In genomic region chr4:132983664-132984512, GRCm38 (mm10) we compare ENCODE assay signal across 8 mouse cellular contexts. TPM values are rescaled to one million over a fixed set of nuclear protein-coding genes. Genes with fewer than 3 reads are reported as not detected.
DNase-seq lines count a peak whose midpoint lies in the region; ATAC-seq and TF ChIP-seq lines count a peak whose summit lies in the region.

No protein-coding gene starts in this region.

- no peaks in the 10 kb centered on the region for H3K27me3 ChIP-seq in liver, postnatal 0 days (ENCODE audit: insufficient read depth, low read length)
- peaks cover 12% of the 10 kb centered on the region; the same call in 1 of the 2 replicates for H3K27me3 ChIP-seq in liver, embryonic 12.5 days (replicated peaks)
- no peaks in the 10 kb centered on the region for H3K27me3 ChIP-seq in hindbrain, embryonic 11.5 days (ENCODE audit: control insufficient read depth, insufficient read depth, low read length)
- no peaks in the 10 kb centered on the region for H3K27me3 ChIP-seq in midbrain, embryonic 15.5 days (replicated peaks)

- no peak for TF ChIP-seq EP300 in liver, postnatal 0 days (IDR thresholded peaks at IDR 0.05; ENCODE audit: low read depth)

- TF ChIP-seq CTCF in liver, postnatal 0 days (IDR thresholded peaks at IDR 0.05; ENCODE audit: low read depth) = no peak

- H3K9ac ChIP-seq in liver, postnatal 0 days (replicated peaks) = no peak overlapping the region
- no peak overlapping the region for H3K9ac ChIP-seq in liver, embryonic 12.5 days
- 0 out of 2 replicates have a peak overlapping the region, but pooled peaks have one; percentile 5 for H3K9ac ChIP-seq in hindbrain, embryonic 11.5 days (ENCODE audit: low read depth, low read length)
- no peak overlapping the region for H3K9ac ChIP-seq in midbrain, embryonic 15.5 days

- no peaks in the 10 kb centered on the region for H3K9me3 ChIP-seq in liver, postnatal 0 days (ENCODE audit: low read length)
- no peaks in the 10 kb centered on the region for H3K9me3 ChIP-seq in liver, embryonic 12.5 days (replicated peaks)
- H3K9me3 ChIP-seq in hindbrain, embryonic 11.5 days (ENCODE audit: control insufficient read depth, low read length) = no peaks in the 10 kb centered on the region
- no peaks in the 10 kb centered on the region for H3K9me3 ChIP-seq in midbrain, embryonic 15.5 days

- no peak overlapping the region for H3K4me3 ChIP-seq in liver, postnatal 0 days (ENCODE audit: low read depth, low read length)
- H3K4me3 ChIP-seq in liver, embryonic 12.5 days = no peak overlapping the region
- H3K4me3 ChIP-seq in hindbrain, embryonic 11.5 days (ENCODE audit: low read depth, low read length) = no peak overlapping the region
- H3K4me3 ChIP-seq in midbrain, embryonic 15.5 days = no peak overlapping the region

- H3K36me3 ChIP-seq in liver, postnatal 0 days (replicated peaks; ENCODE audit: insufficient read depth, low read length) = no peaks in the 10 kb centered on the region; the same call in 1 of the 2 replicates
- no peaks in the 10 kb centered on the region for H3K36me3 ChIP-seq in liver, embryonic 12.5 days
- H3K36me3 ChIP-seq in hindbrain, embryonic 11.5 days (ENCODE audit: control insufficient read depth, insufficient read depth, low read length) = no peaks in the 10 kb centered on the region
- no peaks in the 10 kb centered on the region for H3K36me3 ChIP-seq in midbrain, embryonic 15.5 days (replicated peaks)

- DNase-seq in adrenal gland, adult (ENCODE audit: inconsistent age in 2 of 2, low spot score in 1 of 2) = peak; percentile 47 to 73
- no peak for DNase-seq in adrenal gland, adult 8-10 months
- DNase-seq in liver, postnatal 0 days = no peak
- DNase-seq in hindbrain, embryonic 11.5 days (ENCODE audit: low spot score) = peak; percentile 69
- no peak for DNase-seq in kidney, adult 18-20 months

- H3K27ac ChIP-seq in liver, postnatal 0 days (ENCODE audit: low read depth) = peak overlapping the region; percentile 66; the same call in 1 of the 2 replicates
- no peak overlapping the region for H3K27ac ChIP-seq in liver, embryonic 12.5 days
- no peak overlapping the region for H3K27ac ChIP-seq in hindbrain, embryonic 11.5 days (ENCODE audit: low read depth, low read length)
- H3K27ac ChIP-seq in midbrain, embryonic 15.5 days = peak overlapping the region; percentile 83

- H3K4me2 ChIP-seq in liver, postnatal 0 days (ENCODE audit: low read depth, low read length) = no peak overlapping the region
- no peak overlapping the region for H3K4me2 ChIP-seq in liver, embryonic 12.5 days
- H3K4me2 ChIP-seq in hindbrain, embryonic 11.5 days (replicated peaks; ENCODE audit: low read depth, low read length) = no peak overlapping the region
- no peak overlapping the region for H3K4me2 ChIP-seq in midbrain, embryonic 15.5 days

- no peak for ATAC-seq in liver, postnatal 0 days
- ATAC-seq in liver, embryonic 12.5 days = no peak; the same call in 1 of the 2 replicates
- no peak for ATAC-seq in hindbrain, embryonic 11.5 days (ENCODE audit: low FRiP score)
- peak; percentile 87 for ATAC-seq in midbrain, embryonic 15.5 days (replicated peaks)
- no peak for ATAC-seq in megakaryocyte progenitor cell, adult 5-6 weeks (replicated peaks; ENCODE audit: poor library complexity)

- WGBS in liver, postnatal 0 days (ENCODE audit: insufficient replicate concordance) = 76% methylated on average over 7 of the region's 7 CpGs
- WGBS in liver, embryonic 12.5 days (ENCODE audit: insufficient replicate concordance) = 62% methylated on average over 7 of the region's 7 CpGs
- 46% methylated on average over 7 of the region's 7 CpGs for WGBS in hindbrain, embryonic 11.5 days
- WGBS in midbrain, embryonic 15.5 days = 39% methylated on average over 7 of the region's 7 CpGs

- H3K4me1 ChIP-seq in liver, postnatal 0 days (ENCODE audit: insufficient read depth) = peaks cover 11% of the 10 kb centered on the region
- H3K4me1 ChIP-seq in liver, embryonic 12.5 days = peaks cover 17% of the 10 kb centered on the region
- peaks cover 3% of the 10 kb centered on the region; the same call in 1 of the 2 replicates for H3K4me1 ChIP-seq in hindbrain, embryonic 11.5 days (replicated peaks; ENCODE audit: control insufficient read depth, insufficient read depth, low read length)
- H3K4me1 ChIP-seq in midbrain, embryonic 15.5 days = peaks cover 8% of the 10 kb centered on the region

RNA-seq across cellular contexts. Expression of gene Fgr, which starts 10.0 kb away (rescaled TPM):
- total RNA-seq in adrenal gland, adult 8-10 months (2022) = under 1 TPM; 0.42 to 0.92 (median 0.64) TPM
- 3.8 and 4.0 TPM in 2 replicates for polyA plus RNA-seq in liver, postnatal 0 days (2015; fragmentation: Nextera tagmentation; extraction: Ambion mirVana)
- polyA plus RNA-seq in liver, embryonic 12.5 days (2016; fragmentation: Nextera tagmentation; extraction: Ambion mirVana) = 0.60 and 0.73 TPM in 2 replicates
- polyA plus RNA-seq in hindbrain, embryonic 11.5 days (2014; fragmentation: Nextera tagmentation; extraction: Ambion mirVana) = 0.08 and 0.34 TPM in 2 replicates
- 0.06 and 0.27 TPM in 2 replicates for polyA plus RNA-seq in midbrain, embryonic 15.5 days (2015; fragmentation: Nextera tagmentation; extraction: Ambion mirVana)
- total RNA-seq in megakaryocyte progenitor cell, adult 5-6 weeks (2015) = 3.2 and 3.4 TPM in 2 replicates
- total RNA-seq in megakaryocyte progenitor cell, adult 5-6 weeks (2017) = 2.5 and 3.0 TPM in 2 replicates

RNA-seq across cellular contexts. Expression of gene Ahdc1, which starts 27.2 kb away (rescaled TPM):
- total RNA-seq in adrenal gland, adult 8-10 months (2022) = 100 to 1,000 TPM in 1 of 4 experiments, 10 to 100 TPM in 3; 72.0 to 109 (median 82.9) TPM
- polyA plus RNA-seq in liver, postnatal 0 days (2015; fragmentation: Nextera tagmentation; extraction: Ambion mirVana) = 0.76 and 0.87 TPM in 2 replicates
- polyA plus RNA-seq in liver, embryonic 12.5 days (2016; fragmentation: Nextera tagmentation; extraction: Ambion mirVana) = 2.9 and 3.2 TPM in 2 replicates
- 6.8 and 9.0 TPM in 2 replicates for polyA plus RNA-seq in hindbrain, embryonic 11.5 days (2014; fragmentation: Nextera tagmentation; extraction: Ambion mirVana)
- 13.5 and 14.4 TPM in 2 replicates for polyA plus RNA-seq in midbrain, embryonic 15.5 days (2015; fragmentation: Nextera tagmentation; extraction: Ambion mirVana)
- 4.1 and 5.3 TPM in 2 replicates for total RNA-seq in megakaryocyte progenitor cell, adult 5-6 weeks (2015)
- total RNA-seq in megakaryocyte progenitor cell, adult 5-6 weeks (2017) = 0.81 and 3.8 TPM in 2 replicates

Comparison
In these comparisons a context has a peak if more than half of its experiments do, and no peak if none do; other contexts are left out.
1. DNase-seq: peak in adrenal gland, adult (2 of 2) and hindbrain, embryonic 11.5 days (single experiment); none in adrenal gland, adult 8-10 months (single experiment), liver, postnatal 0 days (single experiment) and kidney, adult 18-20 months (single experiment).
2. H3K27ac ChIP-seq: peak in liver, postnatal 0 days (single experiment) and midbrain, embryonic 15.5 days (single experiment); none in liver, embryonic 12.5 days (single experiment) and hindbrain, embryonic 11.5 days (single experiment).